Mouse (Mus musculus): ENCODE measurements around the gene Atp12a. TPM values are rescaled to one million over a fixed set of nuclear protein-coding genes. Genes with fewer than 3 reads are reported as not detected.

Atp12a gene
- polyA plus RNA-seq, 1 experiment from 2014 or later, result 0.12 TPM

DNA sequence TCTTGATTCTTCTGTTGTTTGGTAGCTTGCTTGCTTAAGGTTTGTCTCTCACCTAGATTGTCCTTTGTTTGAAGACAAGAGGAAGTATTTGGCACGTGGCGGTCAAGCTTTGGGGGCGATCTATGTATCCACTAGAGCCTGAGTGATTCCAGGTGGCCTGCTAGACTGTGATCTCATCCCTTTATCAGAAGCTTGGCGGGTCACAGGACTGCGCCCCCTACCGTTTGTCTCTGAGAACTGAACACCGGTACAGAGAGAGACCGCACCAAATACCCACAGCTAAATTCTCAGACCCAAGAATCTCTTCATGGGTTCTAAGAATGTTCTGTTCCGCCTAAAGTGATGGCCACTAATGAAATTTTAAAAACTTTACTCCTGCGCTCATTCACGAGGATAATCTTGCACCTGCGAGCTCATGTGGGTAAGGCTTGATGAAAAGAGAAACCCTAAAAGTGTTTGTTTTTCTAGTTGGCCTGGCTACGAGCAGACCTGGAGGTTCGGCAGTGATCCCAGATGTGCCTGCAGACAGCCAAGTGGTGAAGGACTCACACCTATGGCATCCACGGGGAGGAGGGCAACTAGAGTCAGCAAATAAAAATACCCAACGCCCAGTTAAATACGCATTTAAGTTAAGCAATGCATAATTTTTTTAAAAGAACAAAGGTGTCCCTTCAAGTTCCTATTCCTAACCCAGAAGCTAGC lies 12.8 kb upstream of the Atp12a start:
- Histone ChIP-seq H3K4me2 (no peak overlapping the region), H3K4me3 (replicated peaks) (no peak overlapping the region), H3K27ac (no peak overlapping the region), H3K36me3 (no peaks in the 10 kb centered on the region), H3K9me3 (no peaks in the 10 kb centered on the region), H3K9ac (no peak overlapping the region), H3K27me3 (replicated peaks) (no peaks in the 10 kb centered on the region), H3K4me1 (no peaks in the 10 kb centered on the region)
- ATAC-seq (ENCODE audit: insufficient read depth, low FRiP score, low read depth), result no peak
- 27% methylated on average over 17 of the region's 17 CpGs for WGBS

DNA sequence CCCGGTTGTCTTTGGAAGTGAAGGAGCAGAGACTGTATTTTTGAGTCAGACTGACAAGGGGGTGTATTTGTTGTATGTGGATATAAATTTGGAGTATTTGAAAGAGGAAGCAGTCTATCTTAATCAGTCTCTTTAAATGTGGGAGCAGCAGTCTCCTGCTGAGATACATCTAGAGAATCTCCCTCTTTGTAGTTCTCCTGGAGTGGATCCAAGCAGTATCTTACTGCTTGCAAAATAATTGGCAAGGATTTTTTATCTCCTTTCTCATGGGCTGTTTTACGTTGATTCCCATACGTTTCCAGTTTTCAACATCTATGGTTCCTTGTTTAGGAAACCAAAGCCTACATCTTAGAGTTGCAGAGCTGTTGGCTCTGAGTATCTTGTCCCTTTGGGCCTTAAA lies 10.1 kb upstream of the Atp12a start:
- H3K27me3 ChIP-seq (replicated peaks), result no peaks in the 10 kb centered on the region
- H3K4me2 ChIP-seq, result no peak overlapping the region
- ATAC-seq (ENCODE audit: insufficient read depth, low FRiP score, low read depth), result no peak
- no peaks in the 10 kb centered on the region for H3K4me1 ChIP-seq
- H3K27ac ChIP-seq, result no peak overlapping the region
- 53% methylated on average over 3 of the region's 3 CpGs for WGBS
- H3K9me3 ChIP-seq, result no peaks in the 10 kb centered on the region
- H3K36me3 ChIP-seq, result no peaks in the 10 kb centered on the region
- no peak overlapping the region for H3K9ac ChIP-seq
- no peak overlapping the region for H3K4me3 ChIP-seq (replicated peaks)

DNA sequence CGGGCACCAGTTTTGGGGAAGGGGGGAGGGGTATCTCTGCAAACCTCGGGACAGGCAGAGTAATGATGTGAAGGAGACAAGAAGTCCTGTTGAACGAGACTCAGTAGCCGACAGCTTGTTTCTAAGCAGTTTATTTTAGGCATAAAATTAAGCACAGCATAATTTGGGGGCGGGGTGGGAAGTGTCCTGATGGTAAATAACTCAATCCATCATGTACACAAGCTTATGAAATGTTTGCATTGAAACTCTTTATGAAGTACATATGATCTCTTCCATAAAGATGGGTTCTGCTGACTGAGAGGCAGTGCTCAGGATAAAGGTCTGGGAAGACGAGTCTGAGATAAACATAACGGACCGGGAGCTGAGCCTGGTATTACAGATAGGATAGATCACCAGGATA lies 9.5 kb upstream of the Atp12a start:
- H3K27ac ChIP-seq, result no peak overlapping the region

DNA sequence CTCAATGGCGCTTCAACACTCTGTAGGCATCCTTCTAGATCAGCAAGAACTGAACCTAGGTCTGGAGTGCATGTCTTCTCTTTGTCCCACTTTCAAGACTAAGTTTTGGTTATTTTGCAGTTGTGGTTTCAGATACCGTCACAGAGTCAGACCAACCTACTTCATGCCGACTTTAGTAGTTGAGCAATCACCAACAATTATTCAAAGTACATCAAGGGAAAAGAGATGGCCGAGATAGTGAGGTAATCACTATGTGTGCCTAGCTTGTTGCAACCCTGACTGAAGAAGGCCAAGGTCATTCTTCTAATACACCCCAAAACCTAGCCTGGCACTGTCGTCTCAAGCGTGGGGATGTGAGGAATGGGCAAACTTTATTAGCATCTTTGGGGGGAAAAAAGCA lies 8.7 kb upstream of the Atp12a start:
- H3K4me2 ChIP-seq, result no peak overlapping the region
- no peak overlapping the region for H3K9ac ChIP-seq
- no peaks in the 10 kb centered on the region for H3K27me3 ChIP-seq (replicated peaks)
- H3K27ac ChIP-seq, result no peak overlapping the region
- 92% methylated on average over 6 of the region's 6 CpGs for WGBS
- no peak overlapping the region for H3K4me3 ChIP-seq (replicated peaks)
- no peaks in the 10 kb centered on the region for H3K9me3 ChIP-seq
- H3K4me1 ChIP-seq, result no peaks in the 10 kb centered on the region
- no peaks in the 10 kb centered on the region for H3K36me3 ChIP-seq
- ATAC-seq (ENCODE audit: insufficient read depth, low FRiP score, low read depth), result no peak

More for the DNA sequence above, 9.5 kb upstream of the Atp12a start:
- ATAC-seq (ENCODE audit: insufficient read depth, low FRiP score, low read depth), result no peak
- H3K9me3 ChIP-seq, result no peaks in the 10 kb centered on the region
- H3K4me2 ChIP-seq, result no peak overlapping the region
- no peak overlapping the region for H3K4me3 ChIP-seq (replicated peaks)
- H3K27me3 ChIP-seq (replicated peaks), result no peaks in the 10 kb centered on the region
- H3K4me1 ChIP-seq, result no peaks in the 10 kb centered on the region
- WGBS, result 46% methylated on average over 8 of the region's 8 CpGs
- H3K9ac ChIP-seq, result no peak overlapping the region
- no peaks in the 10 kb centered on the region for H3K36me3 ChIP-seq

DNA sequence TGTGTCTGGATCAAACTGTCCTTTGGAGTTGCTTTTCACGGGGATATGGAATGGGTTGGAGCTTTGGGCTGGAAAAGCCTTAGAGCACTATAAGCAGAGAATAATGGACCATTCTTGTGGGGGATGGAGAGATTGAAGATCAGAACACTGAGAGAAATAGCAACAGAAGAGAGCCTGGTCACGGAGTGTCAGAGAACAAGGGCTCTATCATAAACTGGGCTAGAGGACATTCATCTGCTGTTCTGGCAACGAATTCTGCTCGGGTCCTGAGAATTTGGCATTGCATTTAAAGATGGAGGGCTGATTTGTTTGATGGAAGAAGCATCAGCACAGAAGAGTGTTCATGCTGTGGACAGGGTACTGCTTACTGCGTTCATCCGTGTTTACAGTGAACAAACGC lies 6.4 kb upstream of the Atp12a start:
- ATAC-seq (ENCODE audit: insufficient read depth, low FRiP score, low read depth), result no peak
- no peak overlapping the region for H3K4me3 ChIP-seq (replicated peaks)
- no peaks in the 10 kb centered on the region; the same call in 1 of the 2 replicates for H3K27me3 ChIP-seq (replicated peaks)
- no peak overlapping the region for H3K27ac ChIP-seq
- no peak overlapping the region for H3K9ac ChIP-seq
- H3K9me3 ChIP-seq, result no peaks in the 10 kb centered on the region
- H3K4me2 ChIP-seq, result no peak overlapping the region
- no peaks in the 10 kb centered on the region for H3K4me1 ChIP-seq
- WGBS, result 74% methylated on average over 7 of the region's 7 CpGs
- no peaks in the 10 kb centered on the region for H3K36me3 ChIP-seq

DNA sequence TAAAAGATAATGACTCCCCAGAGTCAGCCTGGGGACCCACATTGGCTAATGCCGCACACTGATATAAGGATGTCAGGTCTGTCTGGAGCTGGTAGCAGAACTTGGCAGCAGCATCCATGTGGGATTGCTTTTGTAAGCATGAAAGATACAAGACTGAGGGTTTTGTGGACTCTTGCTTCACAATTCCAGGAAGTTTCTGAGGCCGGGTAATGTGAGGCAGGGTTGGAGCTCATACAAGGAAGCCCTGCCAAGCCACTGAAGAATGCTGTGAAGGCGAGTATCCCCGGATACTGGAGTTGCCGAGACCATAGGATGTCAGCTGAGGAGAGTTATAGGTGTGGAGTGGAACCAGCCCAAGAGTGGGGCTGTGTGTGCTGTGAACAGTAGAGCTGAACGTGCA lies 5.7 kb upstream of the Atp12a start:
- Histone ChIP-seq H3K4me2 (no peak overlapping the region), H3K27ac (no peak overlapping the region), H3K27me3 (replicated peaks) (peaks cover 5% of the 10 kb centered on the region; the same call in 1 of the 2 replicates), H3K4me3 (replicated peaks) (no peak overlapping the region), H3K36me3 (no peaks in the 10 kb centered on the region), H3K9me3 (no peaks in the 10 kb centered on the region), H3K4me1 (no peaks in the 10 kb centered on the region), H3K9ac (no peak overlapping the region)
- ATAC-seq (ENCODE audit: insufficient read depth, low FRiP score, low read depth), result no peak
- WGBS, result 66% methylated on average over 6 of the region's 6 CpGs

DNA sequence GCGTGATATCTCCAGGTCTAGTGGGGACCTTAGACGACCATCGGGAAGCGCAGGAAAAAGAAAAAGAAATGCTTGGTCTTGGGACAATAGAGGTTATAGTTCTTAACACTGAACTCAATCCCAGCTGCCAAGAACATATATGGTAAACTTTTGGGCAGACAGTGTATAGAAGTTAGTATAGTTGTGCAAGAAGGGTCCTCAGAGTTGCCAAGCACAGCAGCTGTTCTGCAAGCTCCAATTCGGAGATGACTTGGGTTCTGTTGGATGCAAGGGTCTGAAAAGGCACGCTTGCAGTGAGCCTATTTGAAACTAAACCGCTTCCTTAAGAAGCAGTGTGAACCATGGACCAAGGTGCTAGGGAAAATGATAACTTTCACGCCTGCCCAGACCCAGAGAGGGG lies 424 bp downstream of the Atp12a start:
- 21% methylated on average over 8 of the region's 8 CpGs for whole genome bisulfite sequencing
- peak overlapping the region; percentile 86 for H3K4me2 ChIP-seq
- no peaks in the 10 kb centered on the region for H3K36me3 ChIP-seq
- peak overlapping the region; percentile 40 for H3K4me3 ChIP-seq (replicated peaks)
- no peak overlapping the region for H3K9ac ChIP-seq
- no peak overlapping the region for H3K27ac ChIP-seq
- no peaks in the 10 kb centered on the region for H3K9me3 ChIP-seq
- peaks cover 7% of the 10 kb centered on the region for H3K4me1 ChIP-seq
- no peak for ATAC-seq (ENCODE audit: insufficient read depth, low FRiP score, low read depth)
- peaks cover 42% of the 10 kb centered on the region for H3K27me3 ChIP-seq (replicated peaks)

DNA sequence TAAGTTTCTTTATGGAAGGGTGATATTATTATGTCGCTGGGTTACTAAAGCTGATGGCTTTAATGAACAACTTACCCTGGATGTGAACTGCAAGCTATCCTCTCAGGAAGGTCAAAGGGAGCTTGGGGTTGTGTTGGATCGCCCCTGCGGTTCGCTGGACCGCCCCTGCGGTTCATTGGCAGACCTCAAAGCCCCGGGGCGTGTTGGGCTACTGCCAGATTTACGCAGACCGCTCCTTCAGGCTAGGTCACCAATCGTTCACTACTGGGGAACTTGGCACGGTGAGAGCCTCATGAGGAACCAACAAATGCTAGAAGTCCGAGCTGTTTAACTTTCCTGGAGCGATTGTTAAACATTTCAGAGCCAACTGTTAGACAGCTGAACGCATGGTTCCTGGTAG lies 1.8 kb downstream of the Atp12a start:
- no peak for ATAC-seq (ENCODE audit: insufficient read depth, low FRiP score, low read depth)
- Histone ChIP-seq H3K27ac (no peak overlapping the region), H3K9me3 (no peaks in the 10 kb centered on the region), H3K27me3 (replicated peaks) (peaks cover 42% of the 10 kb centered on the region), H3K4me3 (replicated peaks) (no peak overlapping the region), H3K4me1 (peaks cover 7% of the 10 kb centered on the region), H3K36me3 (no peaks in the 10 kb centered on the region), H3K9ac (no peak overlapping the region), H3K4me2 (no peak overlapping the region)
- WGBS, result 15% methylated on average over 15 of the region's 15 CpGs

DNA sequence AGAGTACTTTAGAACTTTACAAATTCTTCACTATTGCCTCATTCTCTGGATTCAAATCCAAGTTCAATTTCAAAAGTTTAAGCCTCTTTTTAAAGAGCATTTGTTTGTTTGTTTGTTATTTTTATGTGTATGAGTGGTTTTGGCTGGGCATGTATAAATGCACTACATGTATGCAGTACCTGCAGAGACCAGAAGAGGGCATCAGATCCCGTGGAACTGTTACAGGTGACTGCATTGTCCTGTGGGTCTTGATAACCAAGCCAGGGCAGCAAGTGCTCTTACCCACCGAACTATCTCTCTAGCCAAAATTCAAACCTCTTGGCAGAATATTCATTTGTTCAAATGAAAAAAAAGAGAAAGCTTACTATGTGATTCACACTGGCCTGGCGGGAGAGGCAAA lies 4.0 kb downstream of the Atp12a start:
- Histone ChIP-seq H3K36me3 (no peaks in the 10 kb centered on the region), H3K4me1 (peaks cover 7% of the 10 kb centered on the region), H3K4me2 (no peak overlapping the region), H3K27me3 (replicated peaks) (peaks cover 39% of the 10 kb centered on the region), H3K9me3 (no peaks in the 10 kb centered on the region), H3K9ac (no peak overlapping the region), H3K27ac (no peak overlapping the region), H3K4me3 (replicated peaks) (no peak overlapping the region)
- no peak for ATAC-seq (ENCODE audit: insufficient read depth, low FRiP score, low read depth)
- WGBS, result 50% methylated on average over 3 of the region's 3 CpGs

DNA sequence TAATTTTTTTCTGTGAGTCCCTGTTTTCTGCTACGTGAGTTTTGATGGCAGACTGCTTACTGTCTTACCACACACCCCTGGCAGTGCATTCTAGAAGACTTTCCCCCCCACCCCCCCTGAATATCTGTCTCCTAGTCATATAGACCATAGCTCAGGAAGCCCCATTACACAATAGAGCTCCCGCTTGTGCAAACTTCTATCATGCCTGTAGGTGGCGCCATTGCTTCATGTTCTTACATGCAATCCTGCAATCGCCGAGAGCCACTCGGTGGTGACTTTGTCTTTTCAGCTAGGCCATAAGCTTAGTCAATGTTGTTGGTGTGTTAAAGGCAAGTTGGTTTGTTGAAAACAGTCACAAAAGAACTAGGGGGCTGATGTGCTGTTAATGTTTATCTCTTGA lies 10.9 kb downstream of the Atp12a start:
- H3K9ac ChIP-seq, result no peak overlapping the region
- no peaks in the 10 kb centered on the region for H3K9me3 ChIP-seq
- no peak overlapping the region for H3K4me2 ChIP-seq
- H3K27ac ChIP-seq, result no peak overlapping the region
- no peaks in the 10 kb centered on the region for H3K4me1 ChIP-seq
- 0 out of 2 replicates have a peak, but pooled peaks have one; percentile 53 for ATAC-seq (ENCODE audit: insufficient read depth, low FRiP score, low read depth)
- no peaks in the 10 kb centered on the region for H3K36me3 ChIP-seq
- 3% methylated on average over 6 of the region's 6 CpGs for WGBS
- H3K4me3 ChIP-seq (replicated peaks), result no peak overlapping the region
- no peaks in the 10 kb centered on the region for H3K27me3 ChIP-seq (replicated peaks)

DNA sequence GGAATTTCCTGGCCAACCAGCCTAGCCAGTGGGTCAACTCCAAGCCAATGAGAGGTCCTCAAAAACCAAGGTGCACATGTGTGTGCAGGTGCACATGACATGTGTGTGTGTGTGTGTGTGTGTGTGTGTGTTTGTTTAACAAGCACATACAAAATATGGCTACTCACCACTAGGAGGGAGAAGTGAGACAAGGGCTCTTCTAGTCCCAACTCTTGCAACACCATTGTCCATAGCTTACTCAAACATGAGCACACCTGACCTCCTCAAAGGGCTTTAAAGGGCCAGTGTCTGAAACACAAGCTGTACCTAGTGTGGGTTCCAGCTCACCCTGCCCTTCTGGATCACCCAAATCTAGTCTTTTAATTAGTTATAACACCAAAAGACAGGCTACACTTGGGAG lies 12.9 kb downstream of the Atp12a start:
- H3K36me3 ChIP-seq, result no peaks in the 10 kb centered on the region
- no peak overlapping the region for H3K4me3 ChIP-seq (replicated peaks)
- no peaks in the 10 kb centered on the region for H3K9me3 ChIP-seq
- H3K27me3 ChIP-seq (replicated peaks), result no peaks in the 10 kb centered on the region
- H3K9ac ChIP-seq, result no peak overlapping the region
- H3K4me1 ChIP-seq, result no peaks in the 10 kb centered on the region
- H3K27ac ChIP-seq, result no peak overlapping the region
- H3K4me2 ChIP-seq, result no peak overlapping the region
- no peak for ATAC-seq (ENCODE audit: insufficient read depth, low FRiP score, low read depth)

DNA sequence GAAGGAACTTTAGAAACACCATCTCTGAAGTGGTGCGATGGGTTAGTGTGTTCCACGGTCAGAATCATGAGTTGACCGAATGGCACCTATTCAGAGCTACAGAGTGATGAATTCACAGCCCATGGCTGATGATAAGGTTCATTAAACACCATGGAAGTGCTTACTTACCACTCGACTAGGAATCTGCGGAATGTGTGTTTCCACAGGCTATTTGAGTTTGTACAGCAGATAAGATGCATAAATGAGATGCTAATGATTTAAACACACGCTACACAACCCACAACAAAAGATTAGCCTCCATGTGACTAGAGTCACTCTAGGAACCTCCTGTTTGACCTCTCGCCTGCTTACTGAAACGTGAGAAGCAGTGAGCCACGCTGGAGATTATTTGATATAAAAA lies 14.5 kb downstream of the Atp12a start:
- ATAC-seq (ENCODE audit: insufficient read depth, low FRiP score, low read depth), result no peak
- 55% methylated on average over 9 of the region's 9 CpGs for WGBS
- Histone ChIP-seq H3K9me3 (no peaks in the 10 kb centered on the region), H3K4me2 (no peak overlapping the region), H3K4me1 (no peaks in the 10 kb centered on the region), H3K4me3 (replicated peaks) (no peak overlapping the region), H3K27ac (no peak overlapping the region), H3K36me3 (no peaks in the 10 kb centered on the region), H3K27me3 (replicated peaks) (no peaks in the 10 kb centered on the region), H3K9ac (no peak overlapping the region)

DNA sequence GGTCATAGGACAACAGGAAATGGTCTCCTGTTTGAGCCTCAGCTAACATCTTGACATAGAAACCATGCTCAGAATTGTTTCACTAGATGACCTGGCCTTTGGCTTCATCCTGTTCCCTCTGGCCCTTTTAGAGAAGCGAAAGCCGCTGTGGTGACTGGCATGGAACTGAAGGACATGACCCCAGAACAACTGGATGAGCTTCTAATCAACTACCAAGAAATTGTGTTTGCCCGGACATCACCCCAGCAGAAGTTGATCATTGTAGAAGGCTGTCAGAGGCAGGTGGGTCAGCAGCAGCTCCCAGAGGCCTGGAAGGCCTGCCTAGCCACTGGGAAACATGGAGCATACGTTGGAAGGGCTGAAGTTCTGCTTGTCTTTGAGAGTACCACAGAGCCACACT lies 17.5 kb downstream of the Atp12a start:
- Histone ChIP-seq H3K27me3 (replicated peaks) (no peaks in the 10 kb centered on the region), H3K9me3 (no peaks in the 10 kb centered on the region), H3K9ac (no peak overlapping the region), H3K4me2 (no peak overlapping the region), H3K4me1 (no peaks in the 10 kb centered on the region), H3K4me3 (replicated peaks) (no peak overlapping the region), H3K27ac (no peak overlapping the region), H3K36me3 (no peaks in the 10 kb centered on the region)
- WGBS, result 87% methylated on average over 4 of the region's 4 CpGs
- ATAC-seq (ENCODE audit: insufficient read depth, low FRiP score, low read depth), result no peak

Data from stomach, embryonic 15.5 days (tissue).